Mouse (Mus musculus) liver, adult 2 months (tissue): Measurements from ENCODE around the gene Gpr162.

ENCODE experiments used
- CTCF ChIP-seq: fragments of 200-500 bp; IDR thresholded peaks from 2 replicates; pipeline ENCODE4 v1.5.1; 2011; ENCODE audit warnings: low read depth, low read length, control low read depth
- POLR2A ChIP-seq: fragments of 200-500 bp; IDR thresholded peaks from 2 replicates; pipeline ENCODE4 v1.6.1; 2011; ENCODE audit warnings: low read length, control low read depth; ENCODE audit not compliant: insufficient read depth; ENCODE audit errors: extremely low read depth

GRCm38 (mm10) chr6:124817125-124817524 lies 46.7 kb downstream of the Gpr162 start:
- TF ChIP-seq CTCF (no peak), POLR2A (no peak)
